Mouse (Mus musculus) cerebellum, adult 18-20 months (tissue): ENCODE measurements around the gene Fam205a4.
"Not testable (repeated sequence)": the region's sequence is repeated elsewhere in the genome, so short reads cannot be mapped to it uniquely, and the experiment has no call there.

Experiments
- DNase-seq, 2 experiments: peaks; one replicate each; pipeline ENCODE4 v3.0.0; 2021

The Fam205a4 gene

GRCm38 (mm10) chr4:41965758-41966157 is at the start of gene Fam205a4:
Gene Fam205a4, plus strand, starts transcription at chr4:41966058.
- not testable (repeated sequence) for DNase-seq

GRCm38 (mm10) chr4:41941272-41941671 is 24.6 kb upstream of the Fam205a4 start, which contains the start of gene Gm20878:
Gene Gm20878, plus strand, starts transcription at chr4:41941572.
- not testable (repeated sequence) for DNase-seq
